Mouse (Mus musculus) bone marrow, adult 2 months (tissue): ENCODE measurements around the gene Abca1. TPM values are rescaled to one million over a fixed set of nuclear protein-coding genes. Genes with fewer than 3 reads are reported as not detected.

ENCODE experiments used
- H3K27ac ChIP-seq: fragments of 200-500 bp; 2 replicates; pipeline ENCODE4 v1.5.1; 2012; ENCODE audit warnings: low read depth, mild to moderate bottlenecking, control low read depth, inconsistent platforms, low read length; ENCODE audit not compliant: control insufficient read depth, poor library complexity, insufficient read depth
- H3K4me1 ChIP-seq: fragments of 200-500 bp; 2 replicates; pipeline ENCODE4 v1.6.1; 2011; ENCODE audit warnings: low read length; ENCODE audit not compliant: control insufficient read depth, insufficient read depth
- H3K4me3 ChIP-seq: fragments of 200-500 bp; replicated peaks from 2 replicates; pipeline ENCODE3; 2011; ENCODE audit warnings: mild to moderate bottlenecking, low read depth, low read length, control low read depth; ENCODE audit not compliant: control insufficient read depth
- CTCF ChIP-seq: fragments of 200-500 bp; IDR thresholded peaks from 2 replicates; pipeline ENCODE4 v1.5.1; 2011; ENCODE audit warnings: low read length, control low read depth; ENCODE audit not compliant: control insufficient read depth, insufficient read depth
- POLR2A ChIP-seq: fragments of 200-500 bp; IDR thresholded peaks from 2 replicates; pipeline ENCODE4 v1.6.1; 2011; ENCODE audit warnings: low read depth, mild to moderate bottlenecking, control low read depth, low read length, borderline replicate concordance; ENCODE audit not compliant: control insufficient read depth
- WGBS: fragments of 180-500 bp; shearing (Covaris S2); methylation state at CpG from one replicate; pipeline ENCODE4 v1.1.7; 2018; 5-methylcytosine and 5-hydroxymethylcytosine counted together
- polyA plus RNA-seq: library from polyadenylated mRNA; stranded (reverse); fragments of >200 nt; gene quantifications from 2 replicates; pipeline ENCODE4 v1.2.4, GENCODE M21; 2011; ENCODE audit warnings: low replicate concordance; ENCODE audit not compliant: missing spikeins, insufficient read depth, insufficient read length

Gene Abca1
- polyA plus RNA-seq, 1 experiment: 4.9 TPM

GRCm38 (mm10) chr4:53015024-53015423 lies 144.7 kb downstream of the Abca1 start:
- 84% methylated on average over 3 of the region's 3 CpGs for WGBS
- Histone ChIP-seq H3K4me3 (no peak overlapping the region), H3K4me1 (no peaks in the 10 kb centered on the region), H3K27ac (no peak overlapping the region)
- TF ChIP-seq CTCF (no peak), POLR2A (no peak)

GRCm38 (mm10) chr4:53014421-53014820 lies 145.3 kb downstream of the Abca1 start:
- Histone ChIP-seq H3K27ac (no peak overlapping the region), H3K4me3 (no peak overlapping the region), H3K4me1 (no peaks in the 10 kb centered on the region)
- 89% methylated on average over 7 of the region's 7 CpGs for WGBS
- TF ChIP-seq CTCF: no peak
- no peak for TF ChIP-seq POLR2A

GRCm38 (mm10) chr4:53011732-53012361 lies 147.8 kb downstream of the Abca1 start, which contains the start of gene Nipsnap3b:
TSS of gene Nipsnap3b (plus strand) at chr4:53011880.
- peak within 1 kb of the TSS; percentile 82 for H3K27ac ChIP-seq
- TF ChIP-seq CTCF (no peak), POLR2A (peak; percentile 65; the same call in 1 of the 2 replicates)
- H3K4me1 ChIP-seq: no peaks in the 10 kb centered on the region
- under 1% methylated on average over 63 of the region's 63 CpGs for WGBS
- H3K4me3 ChIP-seq: peak within 1 kb of the TSS; percentile 90

GRCm38 (mm10) chr4:53009871-53010270 lies 149.8 kb downstream of the Abca1 start:
- H3K4me1 ChIP-seq: no peaks in the 10 kb centered on the region
- 88% methylated on average over 4 of the region's 4 CpGs for WGBS
- no peak overlapping the region for H3K4me3 ChIP-seq
- TF ChIP-seq CTCF (no peak), POLR2A (no peak)
- H3K27ac ChIP-seq: no peak overlapping the region

- H3K27ac ChIP-seq: no peak overlapping the region
- WGBS: 72% methylated on average over 4 of the region's 4 CpGs
Measured at GRCm38 (mm10) chr4:53009183-53009582, 150.5 kb downstream of the Abca1 start.

GRCm38 (mm10) chr4:53000154-53000553 lies 159.5 kb downstream of the Abca1 start:
- peaks cover 2% of the 10 kb centered on the region; the same call in 1 of the 2 replicates for H3K4me1 ChIP-seq
- no peak for TF ChIP-seq POLR2A
- no peak for TF ChIP-seq CTCF
- 14% methylated on average over 8 of the region's 8 CpGs for WGBS
- no peak overlapping the region for H3K27ac ChIP-seq
- no peak overlapping the region for H3K4me3 ChIP-seq

More at GRCm38 (mm10) chr4:53009183-53009582, 150.5 kb downstream of the Abca1 start:
- no peak for TF ChIP-seq POLR2A
- no peak for TF ChIP-seq CTCF
- no peak overlapping the region for H3K4me3 ChIP-seq
- no peaks in the 10 kb centered on the region for H3K4me1 ChIP-seq

- H3K4me3 ChIP-seq: no peak overlapping the region
- no peak for TF ChIP-seq POLR2A
- no peak for TF ChIP-seq CTCF
- no peak overlapping the region for H3K27ac ChIP-seq
- H3K4me1 ChIP-seq: peaks cover 2% of the 10 kb centered on the region; the same call in 1 of the 2 replicates
- WGBS: 88% methylated on average over 6 of the region's 6 CpGs
Measured at GRCm38 (mm10) chr4:52999449-52999848, 160.2 kb downstream of the Abca1 start.

- TF ChIP-seq POLR2A (no peak), CTCF (no peak)
- no peak within 1 kb of the TSS for H3K4me3 ChIP-seq
- 48% methylated on average over 12 of the region's 12 CpGs for WGBS
- no peak within 1 kb of the TSS for H3K27ac ChIP-seq
- no peaks in the 10 kb centered on the region for H3K4me1 ChIP-seq
Measured at GRCm38 (mm10) chr4:52989248-52989647, 170.4 kb downstream of the Abca1 start, which contains the start of gene Nipsnap3a. TSS of gene Nipsnap3a (plus strand) at chr4:52989272.

- WGBS: 74% methylated on average over 2 of the region's 2 CpGs
- H3K4me1 ChIP-seq: no peaks in the 10 kb centered on the region
- H3K27ac ChIP-seq: no peak overlapping the region
- TF ChIP-seq CTCF (no peak), POLR2A (no peak)
- H3K4me3 ChIP-seq: no peak overlapping the region
Measured at GRCm38 (mm10) chr4:52986266-52986665, 173.4 kb downstream of the Abca1 start.
